Mouse (Mus musculus) kidney, adult 10 weeks (tissue): ENCODE results near the gene Tmem120a. TPM values are rescaled to one million over a fixed set of nuclear protein-coding genes. Genes with fewer than 3 reads are reported as not detected.

Experiments used
- polyA plus RNA-seq: library from polyadenylated mRNA; stranded (reverse); fragments of 350-450 nt; fragmentation: Illumina TruSeq; extraction: RNeasy Lipid Tissue Mini Kit (QIAGEN cat#74804); gene quantifications from one replicate; pipeline ENCODE4 v1.2.3, GENCODE M21; 2014; ENCODE audit warnings: low read depth, low replicate concordance

Tmem120a gene
- 10.0 TPM for polyA plus RNA-seq

GRCm38 (mm10) chr5:135743741-135744609 lies at the start of gene Tmem120a:
TSS of gene Tmem120a (minus strand) at chr5:135744448.

GRCm38 (mm10) chr5:135778471-135779445 lies 34.5 kb upstream of the Tmem120a start, which contains the start of gene Mdh2:
TSS of gene Mdh2 (plus strand) at chr5:135778480.

GRCm38 (mm10) chr5:135777796-135778470 lies 33.7 kb upstream of the Tmem120a start, which contains the start of gene Styxl1:
TSS of gene Styxl1 (minus strand) at chr5:135778385.

Other genes with a start within 250 kb of the Tmem120a start
- 5.6 TPM for gene Hip1, start 199.3 kb downstream of the Tmem120a start, polyA plus RNA-seq
- not detected for gene Ccl26, start 180.9 kb downstream of the Tmem120a start, polyA plus RNA-seq
- not detected for gene Ccl24, start 171.4 kb downstream of the Tmem120a start, polyA plus RNA-seq
- 12.2 TPM for gene Rhbdd2, start 111.8 kb downstream of the Tmem120a start, polyA plus RNA-seq
- 61.0 TPM for gene Por, start 74.4 kb downstream of the Tmem120a start, polyA plus RNA-seq
- gene Styxl1, start 33.9 kb upstream of the Tmem120a start, polyA plus RNA-seq = not detected
- gene Mdh2, start 34.0 kb upstream of the Tmem120a start, polyA plus RNA-seq = 72.0 TPM
- gene Srrm3, start 62.4 kb upstream of the Tmem120a start, polyA plus RNA-seq = not detected
- gene Hspb1, start 143.5 kb upstream of the Tmem120a start, polyA plus RNA-seq = not detected
- gene Ywhag, start 190.2 kb upstream of the Tmem120a start, polyA plus RNA-seq = 44.8 TPM
- 0.40 TPM for gene Ssc4d, start 230.1 kb upstream of the Tmem120a start, polyA plus RNA-seq
- not detected for gene Zp3, start 235.7 kb upstream of the Tmem120a start, polyA plus RNA-seq